Mouse (Mus musculus) forebrain, embryonic 12.5 days (tissue): ENCODE data around the gene Ccdc189. TPM values are rescaled to one million over a fixed set of nuclear protein-coding genes. Genes with fewer than 3 reads are reported as not detected.
A peak's percentile ranks its signal among the peaks of the same experiment; 100 is the strongest.
"Not testable (repeated sequence)": the region's sequence is repeated elsewhere in the genome, so short reads cannot be mapped to it uniquely, and the experiment has no call there.

ENCODE experiments used
- ATAC-seq: fragments of 200-750 bp; cut with Nextera tagmentation; 2 replicates; pipeline ENCODE4 v1.8.0; 2017; ENCODE audit warnings: moderate TSS enrichment; ENCODE audit not compliant: low FRiP score
- H3K27ac ChIP-seq: fragments of 300-500 bp; sonication (generic); 2 replicates; pipeline ENCODE4 v1.5.1; 2016; ENCODE audit warnings: mild to moderate bottlenecking
- H3K27me3 ChIP-seq: fragments of 300-500 bp; sonication (generic); 2 replicates; pipeline ENCODE4 v1.6.1; 2016; ENCODE audit warnings: mild to moderate bottlenecking
- H3K36me3 ChIP-seq: fragments of 300-500 bp; sonication (generic); replicated peaks from 2 replicates; pipeline ENCODE4 v1.6.1; 2016; ENCODE audit warnings: mild to moderate bottlenecking
- H3K4me1 ChIP-seq: fragments of 300-500 bp; sonication (generic); 2 replicates; pipeline ENCODE4 v1.6.1; 2016
- H3K4me2 ChIP-seq: fragments of 300-500 bp; sonication (generic); 2 replicates; pipeline ENCODE4 v1.6.1; 2016; ENCODE audit warnings: mild to moderate bottlenecking, moderate library complexity
- H3K4me3 ChIP-seq: fragments of 300-500 bp; sonication (generic); replicated peaks from 2 replicates; pipeline ENCODE4 v1.5.1; 2016; ENCODE audit warnings: mild to moderate bottlenecking
- H3K9ac ChIP-seq: fragments of 300-500 bp; sonication (generic); 2 replicates; pipeline ENCODE4 v1.6.1; 2016; ENCODE audit warnings: mild to moderate bottlenecking
- H3K9me3 ChIP-seq: fragments of 300-500 bp; sonication (generic); 2 replicates; pipeline ENCODE4 v1.6.1; 2016
- WGBS: fragments of 180-500 bp; shearing (Covaris S2); methylation state at CpG from one replicate; pipeline ENCODE4 v1.1.7; 2016; 5-methylcytosine and 5-hydroxymethylcytosine counted together
- polyA plus RNA-seq: library from polyadenylated mRNA; unstranded; fragments of >200 nt; fragmentation: Nextera tagmentation; extraction: Ambion mirVana; gene quantifications from 2 replicates; pipeline ENCODE4 v1.2.1, GENCODE M21; 2016

Ccdc189 gene
- polyA plus RNA-seq, result 12.7 and 16.3 TPM in 2 replicates

DNA sequence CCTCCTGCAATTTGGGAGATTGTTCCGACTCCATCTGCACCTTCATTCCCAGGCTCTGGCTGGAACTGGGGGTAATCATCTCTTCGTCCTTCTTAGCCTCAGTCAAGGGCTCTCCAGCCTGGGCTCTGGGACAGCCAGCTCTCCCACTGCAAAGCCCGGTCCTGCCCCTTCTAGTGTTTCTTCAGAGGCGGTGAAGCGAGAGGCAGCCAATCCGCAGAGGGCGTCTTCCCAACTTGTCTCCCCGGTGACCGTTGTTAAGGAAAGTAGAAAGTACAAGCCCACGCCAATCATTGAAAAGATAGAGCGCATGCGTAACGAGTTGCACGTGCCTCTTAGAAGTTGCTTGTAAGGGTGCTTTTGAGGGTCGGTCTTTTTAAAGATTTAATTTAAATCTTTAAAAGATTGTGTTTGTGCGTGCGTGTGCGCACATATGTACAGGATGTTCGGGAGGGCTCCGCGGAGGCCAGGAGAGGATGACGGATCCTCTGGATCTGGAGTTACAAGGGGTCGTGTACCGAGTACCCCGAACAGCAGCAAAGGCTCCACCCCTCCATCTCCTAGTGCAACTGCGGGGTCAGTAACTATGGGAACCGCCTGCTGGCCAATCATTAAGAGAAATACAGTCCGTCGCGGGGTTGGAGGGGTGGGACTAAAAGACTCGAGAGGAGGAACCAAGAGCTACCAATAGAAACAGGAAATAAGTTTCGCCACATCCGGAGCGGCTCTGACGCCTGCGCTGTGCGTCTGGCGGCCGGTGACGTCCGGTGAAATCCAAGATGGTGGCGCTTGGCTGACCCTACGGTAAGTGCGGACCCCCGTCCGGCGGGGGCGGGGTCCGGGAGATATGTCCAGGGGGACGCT is at the start of gene Ccdc189, which contains the start of gene Rnf40:
Ccdc189 (minus strand) TSS at position 585 of the 861 bp plus-strand sequence.
Rnf40 (plus strand) TSS at position 757 of the 861 bp plus-strand sequence.
- Histone ChIP-seq H3K36me3 (peaks cover 55% of the 10 kb centered on the region), H3K4me3 (peak within 1 kb of the TSS; percentile 90), H3K9ac (peak within 1 kb of the TSS; percentile 76), H3K27ac (peak within 1 kb of the TSS; percentile 84), H3K4me1 (peaks cover 18% of the 10 kb centered on the region), H3K27me3 (no peaks in the 10 kb centered on the region), H3K4me2 (peak within 1 kb of the TSS; percentile 89), H3K9me3 (no peaks in the 10 kb centered on the region)
- peak; percentile 98 for ATAC-seq
- WGBS, result under 1% methylated on average over 50 of the region's 50 CpGs

DNA sequence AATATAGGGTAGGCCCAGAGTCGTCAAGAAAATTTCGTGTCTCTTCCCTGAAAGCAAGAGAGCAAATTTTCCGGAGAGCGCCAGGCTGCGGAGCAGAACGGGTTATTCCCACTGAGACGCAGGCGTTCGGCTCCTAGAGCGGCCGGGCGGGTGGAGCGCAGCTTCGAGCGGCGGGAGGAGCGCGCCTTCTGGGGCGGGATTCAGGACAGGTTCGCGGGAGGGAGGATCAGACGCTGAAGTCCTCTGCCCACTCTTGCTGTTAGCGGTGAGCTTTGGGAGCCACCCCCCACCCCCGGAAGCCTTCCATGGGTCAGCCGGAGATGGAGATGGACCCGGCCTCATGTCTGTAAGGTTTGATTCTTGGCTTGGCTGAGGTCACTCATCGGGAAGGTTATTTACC is 48.6 kb upstream of the Ccdc189 start:
- Histone ChIP-seq H3K9me3 (no peaks in the 10 kb centered on the region), H3K36me3 (no peaks in the 10 kb centered on the region), H3K4me3 (peak overlapping the region; percentile 47), H3K27ac (no peak overlapping the region), H3K27me3 (0 out of 2 replicates have a peak, but pooled peaks cover 8% of the 10 kb centered on the region), H3K4me1 (peaks cover 8% of the 10 kb centered on the region), H3K4me2 (peak overlapping the region; percentile 59), H3K9ac (peak overlapping the region; percentile 59)
- ATAC-seq, result 0 out of 2 replicates have a peak, but pooled peaks have one; percentile 51
- under 1% methylated on average over 26 of the region's 27 CpGs for WGBS

DNA sequence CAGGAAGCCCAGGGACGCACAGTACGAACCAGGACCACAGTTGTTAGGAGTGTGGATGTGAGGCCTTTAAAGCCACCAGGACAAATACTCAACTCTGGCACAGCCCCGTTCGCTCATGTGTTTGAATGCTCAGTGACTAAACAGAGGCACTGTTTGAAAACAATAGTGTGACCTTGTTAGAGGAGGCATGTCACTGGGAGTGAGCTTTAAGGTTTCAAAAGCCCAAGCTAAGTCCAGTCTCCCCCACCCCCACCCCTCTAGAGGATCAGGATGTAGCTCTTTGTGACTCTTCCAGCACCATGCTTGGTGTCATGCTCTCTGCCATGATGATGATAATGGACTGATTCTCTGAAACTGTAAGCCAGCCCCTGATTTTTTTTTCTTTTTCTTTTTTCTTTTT is 43.0 kb upstream of the Ccdc189 start:
- no peaks in the 10 kb centered on the region for H3K36me3 ChIP-seq
- H3K9ac ChIP-seq, result no peak overlapping the region
- no peaks in the 10 kb centered on the region for H3K4me1 ChIP-seq
- H3K27ac ChIP-seq, result no peak overlapping the region
- H3K4me3 ChIP-seq, result no peak overlapping the region
- H3K27me3 ChIP-seq, result 0 out of 2 replicates have a peak, but pooled peaks cover 5% of the 10 kb centered on the region
- H3K4me2 ChIP-seq, result no peak overlapping the region
- 47% methylated on average over 4 of the region's 4 CpGs for WGBS
- no peak for ATAC-seq
- H3K9me3 ChIP-seq, result no peaks in the 10 kb centered on the region

DNA sequence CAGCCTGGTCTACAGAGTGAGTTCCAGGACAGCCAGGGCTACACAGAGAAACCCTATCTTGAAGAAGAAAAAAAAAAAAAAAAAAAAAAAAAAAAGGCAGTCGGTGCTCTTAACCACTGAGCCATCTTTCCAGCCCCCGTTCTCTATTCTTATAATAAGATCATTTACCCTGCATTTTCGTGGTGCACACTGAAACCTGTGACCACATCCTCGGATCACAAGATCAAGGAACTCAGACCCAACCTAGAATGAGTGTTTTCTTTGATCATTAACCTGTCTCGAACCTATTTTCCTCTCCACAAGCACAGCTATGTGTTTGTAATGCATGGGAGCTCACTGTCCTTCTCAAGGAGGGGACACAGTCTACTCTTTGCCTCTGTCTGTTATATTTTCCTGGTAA is 40.3 kb upstream of the Ccdc189 start:
- Histone ChIP-seq H3K4me1 (no peaks in the 10 kb centered on the region), H3K9ac (no peak overlapping the region), H3K9me3 (no peaks in the 10 kb centered on the region), H3K27ac (no peak overlapping the region), H3K27me3 (no peaks in the 10 kb centered on the region), H3K4me3 (no peak overlapping the region), H3K36me3 (no peaks in the 10 kb centered on the region), H3K4me2 (no peak overlapping the region)
- WGBS, result 88% methylated on average over 5 of the region's 5 CpGs
- ATAC-seq, result no peak

DNA sequence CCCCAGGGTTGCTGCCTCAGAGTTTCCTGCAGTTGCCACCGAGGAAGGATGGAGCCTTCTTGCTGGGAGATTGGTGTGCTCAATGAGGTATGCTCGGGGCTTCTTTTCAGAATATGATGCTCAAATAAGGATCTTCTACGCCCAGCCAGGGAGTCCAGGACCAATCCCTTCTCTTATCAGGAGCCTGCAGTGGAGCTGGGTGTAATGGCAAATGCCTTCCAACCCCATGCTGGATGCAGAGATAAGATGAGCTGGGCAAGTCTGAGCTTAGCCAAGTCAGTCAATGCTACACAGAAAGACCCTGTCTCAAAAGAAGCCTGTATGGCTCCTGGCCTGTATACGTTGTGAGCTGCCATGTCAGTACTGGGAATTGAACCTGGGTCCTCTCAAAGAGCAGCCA is 38.1 kb upstream of the Ccdc189 start:
- no peak overlapping the region for H3K4me3 ChIP-seq
- H3K27ac ChIP-seq, result no peak overlapping the region
- no peak overlapping the region for H3K4me2 ChIP-seq
- H3K9ac ChIP-seq, result no peak overlapping the region
- no peaks in the 10 kb centered on the region for H3K9me3 ChIP-seq
- H3K4me1 ChIP-seq, result no peaks in the 10 kb centered on the region
- H3K27me3 ChIP-seq, result no peaks in the 10 kb centered on the region
- 89% methylated on average over 4 of the region's 4 CpGs for WGBS
- ATAC-seq, result no peak
- no peaks in the 10 kb centered on the region for H3K36me3 ChIP-seq

DNA sequence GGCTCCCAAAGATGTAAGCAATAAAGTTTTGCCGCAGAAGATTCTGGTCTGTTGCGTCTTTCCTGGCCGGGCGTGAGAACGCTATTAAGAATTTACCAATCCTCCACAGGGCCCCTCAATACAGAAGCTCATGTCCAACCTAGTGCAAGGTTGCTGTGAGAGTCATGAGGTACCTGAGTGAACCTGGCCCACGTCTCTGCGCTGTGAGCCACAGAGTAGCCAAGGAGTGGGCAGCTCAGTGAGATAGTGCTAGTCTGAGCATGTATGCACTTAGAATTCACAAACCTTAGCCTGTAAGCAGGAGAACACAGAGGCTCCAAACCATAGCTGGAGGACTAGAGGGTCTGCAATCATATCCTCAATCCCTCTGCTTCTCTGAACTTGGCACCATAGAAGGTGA is 37.6 kb upstream of the Ccdc189 start:
- no peak for ATAC-seq
- 96% methylated on average over 7 of the region's 7 CpGs for WGBS
- Histone ChIP-seq H3K9me3 (no peaks in the 10 kb centered on the region), H3K27me3 (no peaks in the 10 kb centered on the region), H3K36me3 (no peaks in the 10 kb centered on the region), H3K4me3 (no peak overlapping the region), H3K9ac (no peak overlapping the region), H3K4me1 (no peaks in the 10 kb centered on the region), H3K4me2 (no peak overlapping the region), H3K27ac (no peak overlapping the region)

DNA sequence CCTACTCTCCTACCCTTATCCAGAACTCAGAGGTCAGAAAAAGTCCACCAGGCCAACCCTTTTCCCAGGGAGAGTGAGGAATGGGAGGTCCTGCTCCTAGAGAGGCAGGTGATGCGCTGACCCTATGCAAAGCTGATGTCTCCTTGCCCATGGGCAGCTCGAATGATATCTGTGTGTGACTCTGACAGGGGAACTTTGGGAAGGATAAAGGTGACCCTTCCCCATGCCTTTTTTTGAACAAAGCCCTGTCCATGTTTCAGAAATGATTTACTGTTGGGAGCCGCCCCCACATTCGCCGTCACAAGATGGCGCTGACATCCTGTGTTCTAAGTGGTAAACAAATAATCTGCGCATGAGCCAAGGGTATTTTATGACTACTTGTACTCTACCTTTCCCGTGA is 30.0 kb upstream of the Ccdc189 start:
- not testable (repeated sequence) for H3K27ac ChIP-seq, H3K36me3 ChIP-seq, H3K27me3 ChIP-seq, H3K9ac ChIP-seq, ATAC-seq, H3K4me2 ChIP-seq, H3K9me3 ChIP-seq, H3K4me3 ChIP-seq
- WGBS, result 88% methylated on average over 7 of the region's 8 CpGs
- H3K4me1 ChIP-seq, result peaks cover 27% of the 10 kb centered on the region

DNA sequence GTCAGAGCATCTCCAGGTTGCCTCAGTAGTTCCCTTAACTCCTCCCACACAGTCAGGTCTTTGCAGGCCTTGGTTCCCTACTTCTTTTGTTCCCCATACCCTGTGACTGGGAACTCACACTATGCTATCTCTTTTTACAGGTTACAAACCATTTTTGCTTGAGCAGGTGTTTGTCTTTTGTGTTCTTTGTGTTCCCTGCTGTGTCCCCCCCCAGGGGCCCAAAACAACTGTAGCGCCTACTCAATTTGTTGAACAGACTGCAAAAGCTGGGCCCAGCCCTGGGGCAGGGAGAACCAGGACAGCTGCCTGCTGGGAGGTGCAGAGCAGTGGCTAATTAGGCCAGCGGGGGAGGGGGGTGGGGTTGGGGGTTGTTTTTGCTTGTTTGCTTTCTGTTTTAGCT is 29.6 kb upstream of the Ccdc189 start:
- 0 out of 2 replicates have a peak, but pooled peaks cover 2% of the 10 kb centered on the region for H3K36me3 ChIP-seq
- H3K4me2 ChIP-seq, result no peak overlapping the region; the same call in 1 of the 2 replicates
- peak overlapping the region; percentile 66 for H3K27ac ChIP-seq
- H3K9ac ChIP-seq, result 0 out of 2 replicates have a peak overlapping the region, but pooled peaks have one; percentile 12
- no peak for ATAC-seq
- H3K4me1 ChIP-seq, result peaks cover 30% of the 10 kb centered on the region
- H3K4me3 ChIP-seq, result no peak overlapping the region
- H3K27me3 ChIP-seq, result no peaks in the 10 kb centered on the region
- H3K9me3 ChIP-seq, result no peaks in the 10 kb centered on the region
- 12% methylated on average over 2 of the region's 2 CpGs for WGBS

DNA sequence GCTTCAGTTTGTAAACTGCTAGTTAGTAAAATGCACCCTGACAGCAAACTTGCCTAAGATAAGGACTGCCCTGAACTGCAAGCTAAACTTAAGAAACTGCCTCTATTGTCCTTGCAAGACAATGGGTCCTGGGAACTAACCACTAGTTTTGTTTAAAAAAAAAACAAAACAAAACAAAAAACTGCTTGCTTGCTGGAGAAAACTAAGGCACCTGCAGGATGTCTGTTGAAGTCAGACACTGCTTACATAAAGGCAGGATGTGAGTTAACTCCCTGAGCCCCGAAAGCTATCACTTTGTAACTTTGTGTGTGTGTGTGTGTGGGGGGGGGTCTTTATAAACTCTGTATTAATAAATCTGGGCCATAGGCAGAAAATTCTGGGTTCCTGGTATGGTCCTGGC is 28.5 kb upstream of the Ccdc189 start:
- 85% methylated on average over 1 of the region's 1 CpGs for WGBS
- no peak for ATAC-seq
- no peak overlapping the region for H3K4me2 ChIP-seq
- H3K27ac ChIP-seq, result no peak overlapping the region
- no peak overlapping the region for H3K4me3 ChIP-seq
- peaks cover 30% of the 10 kb centered on the region for H3K4me1 ChIP-seq
- H3K27me3 ChIP-seq, result no peaks in the 10 kb centered on the region
- H3K36me3 ChIP-seq, result peaks cover 12% of the 10 kb centered on the region
- no peak overlapping the region for H3K9ac ChIP-seq
- no peaks in the 10 kb centered on the region for H3K9me3 ChIP-seq

DNA sequence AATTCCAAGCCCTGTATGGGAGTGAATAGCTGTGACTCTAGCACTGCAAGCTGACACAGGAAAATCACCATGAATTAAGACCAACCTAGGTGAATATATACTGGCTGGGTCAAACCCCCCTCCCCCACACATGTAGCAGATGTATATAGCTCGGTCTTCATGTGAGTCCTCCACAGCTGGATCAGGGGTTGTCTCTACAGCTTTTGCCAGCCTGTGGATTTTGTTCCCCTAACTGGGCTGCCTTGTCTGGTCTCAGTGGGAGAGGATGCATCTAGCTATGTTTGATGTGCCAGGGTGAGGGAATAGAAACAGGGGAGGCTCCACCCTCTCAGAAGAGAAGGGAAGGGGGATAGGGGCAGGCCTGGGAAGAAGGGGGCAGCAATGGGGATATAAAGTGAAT is 27.9 kb upstream of the Ccdc189 start:
- Histone ChIP-seq H3K9me3 (no peaks in the 10 kb centered on the region), H3K36me3 (peaks cover 17% of the 10 kb centered on the region), H3K27ac (0 out of 2 replicates have a peak overlapping the region, but pooled peaks have one; percentile 42), H3K9ac (no peak overlapping the region), H3K4me3 (peak overlapping the region; percentile 100; the same call in 1 of the 2 replicates), H3K4me1 (peaks cover 30% of the 10 kb centered on the region), H3K27me3 (no peaks in the 10 kb centered on the region), H3K4me2 (peak overlapping the region; percentile 90)
- ATAC-seq, result no peak
- 71% methylated on average over 1 of the region's 1 CpGs for WGBS

DNA sequence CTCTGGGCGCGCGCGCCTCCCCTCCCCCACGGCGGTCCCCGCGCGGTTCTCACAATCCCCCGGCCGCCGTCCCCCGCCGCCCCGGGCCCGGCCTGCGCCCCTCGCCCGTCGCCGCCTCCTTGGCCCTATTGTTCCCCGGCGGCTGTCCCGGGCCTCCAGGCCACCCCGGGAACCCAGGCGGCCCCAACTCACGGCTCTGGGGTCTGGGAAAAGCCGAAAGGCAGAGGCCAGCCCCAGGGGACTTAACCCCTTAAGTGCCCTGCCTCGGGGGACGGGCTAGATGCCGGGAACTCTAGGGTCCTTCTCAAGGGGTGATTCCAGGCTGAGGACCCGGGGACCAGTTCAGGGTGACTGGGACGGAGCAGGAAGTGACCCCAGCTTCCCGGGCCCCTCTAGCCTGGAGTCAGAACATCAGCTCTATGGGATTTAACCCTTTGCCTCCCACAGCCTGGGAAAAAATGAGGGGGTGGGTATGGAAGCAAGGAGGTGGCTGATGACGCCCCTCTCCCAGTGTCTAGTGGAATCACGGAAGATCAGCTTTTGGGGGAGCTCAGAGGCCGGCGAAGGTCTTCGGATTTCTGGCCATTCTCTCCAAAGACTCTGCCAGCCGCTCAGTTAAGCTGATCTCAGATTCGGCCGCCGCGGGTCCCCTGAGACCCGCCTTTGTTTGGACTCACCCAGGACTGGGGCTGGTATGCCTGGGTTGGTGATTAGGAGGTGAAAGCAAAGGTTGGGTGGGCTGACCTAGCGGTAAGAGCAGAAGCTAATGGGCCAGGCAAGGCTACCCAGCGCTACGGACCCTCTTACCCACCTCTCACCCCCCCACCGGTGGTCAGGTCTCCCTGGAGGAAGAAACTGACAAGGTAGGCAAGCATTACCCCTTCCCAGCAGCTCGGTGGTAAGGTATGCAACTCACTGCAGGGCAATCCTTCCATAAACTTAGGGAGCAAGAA is 26.8 kb upstream of the Ccdc189 start, which contains the start of gene Zfp629:
Zfp629 (minus strand) TSS at position 907 of the 953 bp plus-strand sequence.
- peak; percentile 89 for ATAC-seq
- Histone ChIP-seq H3K9me3 (no peaks in the 10 kb centered on the region), H3K4me3 (peak within 1 kb of the TSS; percentile 100), H3K4me1 (peaks cover 30% of the 10 kb centered on the region), H3K4me2 (peak within 1 kb of the TSS; percentile 90), H3K27me3 (no peaks in the 10 kb centered on the region), H3K9ac (peak within 1 kb of the TSS; percentile 98), H3K27ac (peak within 1 kb of the TSS; percentile 87), H3K36me3 (peaks cover 29% of the 10 kb centered on the region)
- 1% methylated on average over 49 of the region's 50 CpGs for WGBS

DNA sequence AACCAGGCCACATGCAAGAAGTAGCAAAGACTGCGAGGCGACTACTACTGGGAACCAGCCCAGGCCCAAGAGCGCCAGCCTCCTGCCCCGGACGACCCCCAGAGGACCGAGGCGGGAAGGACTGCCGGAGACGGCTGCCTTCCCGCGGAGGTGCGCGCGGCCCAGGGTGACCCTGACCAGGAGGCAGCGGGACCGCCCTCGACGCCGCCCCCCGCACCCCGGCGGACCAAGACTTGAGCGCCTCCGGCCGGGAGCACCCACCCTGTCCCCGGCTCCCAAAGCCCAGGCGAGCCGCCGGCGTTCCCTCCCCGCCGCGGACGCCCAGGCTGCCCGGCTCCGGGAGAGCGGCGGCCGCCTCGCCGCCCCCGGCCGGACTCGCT is 26.1 kb upstream of the Ccdc189 start:
- peak; percentile 52 for ATAC-seq
- WGBS, result 1% methylated on average over 32 of the region's 44 CpGs
- H3K27ac ChIP-seq, result peak overlapping the region; percentile 87

More for the DNA sequence above, 26.1 kb upstream of the Ccdc189 start:
- H3K4me3 ChIP-seq, result peak overlapping the region; percentile 100
- H3K4me2 ChIP-seq, result peak overlapping the region; percentile 90
- no peaks in the 10 kb centered on the region for H3K9me3 ChIP-seq
- H3K4me1 ChIP-seq, result peaks cover 30% of the 10 kb centered on the region
- H3K9ac ChIP-seq, result peak overlapping the region; percentile 98
- peaks cover 36% of the 10 kb centered on the region for H3K36me3 ChIP-seq
- H3K27me3 ChIP-seq, result no peaks in the 10 kb centered on the region
